In genomic region chr2:73659726-73660565, GRCm38 (mm10) we compare ENCODE assay signal across 8 mouse cellular contexts.
A peak's percentile ranks its signal among the peaks of the same experiment; 100 is the strongest.
DNase-seq lines count a peak whose midpoint lies in the region; ATAC-seq and TF ChIP-seq lines count a peak whose summit lies in the region.

No protein-coding gene starts in this region.

- H3K4me3 ChIP-seq in cortical plate, adult 2 months (ENCODE audit: insufficient read depth, low read length) = peak overlapping the region; percentile 99
- H3K4me3 ChIP-seq in heart, embryonic 11.5 days (ENCODE audit: low read depth, low read length) = peak overlapping the region; percentile 19
- H3K4me3 ChIP-seq in neural tube, embryonic 12.5 days = 0 out of 2 replicates have a peak overlapping the region, but pooled peaks have one; percentile 1

- ATAC-seq in heart, embryonic 11.5 days (replicated peaks; ENCODE audit: insufficient number of reproducible peaks, low FRiP score, low TSS enrichment) = no peak; the same call in 1 of the 2 replicates
- ATAC-seq in neural tube, embryonic 12.5 days (ENCODE audit: low FRiP score, low read depth) = peak; percentile 86

- peak; percentile 99 for TF ChIP-seq POLR2A in cortical plate, adult 2 months (IDR thresholded peaks at IDR 0.05; ENCODE audit: extremely low read depth, insufficient read depth, low read length)

- no peak for TF ChIP-seq CTCF in cortical plate, adult 2 months (IDR thresholded peaks at IDR 0.05; ENCODE audit: extremely low read depth, insufficient read depth, low read length)

- no peaks in the 10 kb centered on the region for H3K9me3 ChIP-seq in heart, embryonic 11.5 days (replicated peaks; ENCODE audit: control insufficient read depth, low read length)
- H3K9me3 ChIP-seq in neural tube, embryonic 12.5 days = no peaks in the 10 kb centered on the region

- 0 out of 2 replicates have a peak overlapping the region, but pooled peaks have one; percentile 30 for H3K9ac ChIP-seq in heart, embryonic 11.5 days (ENCODE audit: low read depth, low read length)
- 0 out of 2 replicates have a peak overlapping the region, but pooled peaks have one; percentile 29 for H3K9ac ChIP-seq in neural tube, embryonic 12.5 days

- H3K4me2 ChIP-seq in heart, embryonic 11.5 days = peak overlapping the region; percentile 59
- H3K4me2 ChIP-seq in neural tube, embryonic 12.5 days (replicated peaks) = peak overlapping the region; percentile 49

- H3K36me3 ChIP-seq in heart, embryonic 11.5 days (ENCODE audit: control insufficient read depth, insufficient read depth, low read length) = no peaks in the 10 kb centered on the region
- H3K36me3 ChIP-seq in neural tube, embryonic 12.5 days = no peaks in the 10 kb centered on the region

- WGBS in heart, embryonic 11.5 days (ENCODE audit: insufficient replicate concordance) = 40% methylated on average over 18 of the region's 18 CpGs
- WGBS in neural tube, embryonic 12.5 days = 29% methylated on average over 18 of the region's 18 CpGs

- H3K4me1 ChIP-seq in cortical plate, adult 2 months (ENCODE audit: control insufficient read depth, insufficient read depth, low read length) = no peaks in the 10 kb centered on the region
- H3K4me1 ChIP-seq in heart, embryonic 11.5 days (ENCODE audit: control insufficient read depth, insufficient read depth, low read length) = peaks cover 7% of the 10 kb centered on the region; the same call in 1 of the 2 replicates
- peaks cover 20% of the 10 kb centered on the region for H3K4me1 ChIP-seq in neural tube, embryonic 12.5 days

- H3K27ac ChIP-seq in cortical plate, adult 2 months (ENCODE audit: insufficient read depth, low read length) = peak overlapping the region; percentile 53
- H3K27ac ChIP-seq in heart, embryonic 11.5 days (ENCODE audit: low read depth, low read length) = peak overlapping the region; percentile 46; the same call in 1 of the 2 replicates
- H3K27ac ChIP-seq in neural tube, embryonic 12.5 days = peak overlapping the region; percentile 46; the same call in 1 of the 2 replicates

- no peaks in the 10 kb centered on the region for H3K27me3 ChIP-seq in heart, embryonic 11.5 days (ENCODE audit: control insufficient read depth, insufficient read depth, low read length)
- H3K27me3 ChIP-seq in neural tube, embryonic 12.5 days (replicated peaks) = no peaks in the 10 kb centered on the region

- peak; percentile 38 to 74 for DNase-seq in adrenal gland, adult (ENCODE audit: inconsistent age in 2 of 2, low spot score in 1 of 2)
- DNase-seq in adrenal gland, postnatal 4 days (ENCODE audit: low spot score in 2 of 2) = no peak
- peak; percentile 36 for DNase-seq in kidney, postnatal 14 days
- peak; percentile 21 for DNase-seq in liver
- peak; percentile 23 for DNase-seq in thymus, postnatal 4 days

Comparison
In these comparisons a context has a peak if more than half of its experiments do, and no peak if none do; other contexts are left out.
1. DNase-seq: peak in adrenal gland, adult (2 of 2), kidney, postnatal 14 days (single experiment), liver (single experiment) and thymus, postnatal 4 days (single experiment); none in adrenal gland, postnatal 4 days (0 of 2).
2. H3K4me3 ChIP-seq: peak in every context shown above with its lines; median percentile 99 in cortical plate, adult 2 months; 19 in heart, embryonic 11.5 days; 1 in neural tube, embryonic 12.5 days.
3. Peak in every context shown above with its lines, with median percentiles within 50 percentile points of each other: H3K27ac ChIP-seq.